Mouse (Mus musculus): Measurements from ENCODE around the gene Prkcg. TPM values are rescaled to one million over a fixed set of nuclear protein-coding genes. Genes with fewer than 3 reads are reported as not detected.
A peak's percentile ranks its signal among the peaks of the same experiment; 100 is the strongest.

Gene Prkcg
- polyA plus RNA-seq, 1 experiment from 2014 or later, result 0.57 TPM

DNA sequence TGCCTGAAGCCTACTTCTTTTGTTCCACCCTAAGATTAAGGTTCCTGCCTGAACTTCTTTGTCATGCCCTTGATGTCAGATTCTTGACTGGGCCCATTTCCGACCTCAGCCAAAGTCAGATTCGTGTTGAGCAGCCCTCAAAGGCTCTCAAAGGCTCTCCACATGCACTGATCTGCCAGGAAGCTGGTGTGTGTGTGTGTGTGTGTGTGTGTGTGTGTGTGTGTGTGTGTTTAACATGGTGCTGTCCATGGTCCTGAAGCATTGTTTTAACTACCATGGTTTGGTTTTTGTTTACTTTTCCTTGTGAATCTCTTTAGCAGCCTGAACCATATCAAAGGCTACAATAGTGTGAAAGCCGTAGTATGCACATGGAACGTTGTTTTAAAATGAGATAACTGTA lies 39.0 kb downstream of the Prkcg start:
- H3K36me3 ChIP-seq (ENCODE audit: control insufficient read depth, insufficient read depth), result no peaks in the 10 kb centered on the region
- H3K9ac ChIP-seq (ENCODE audit: low read depth, low read length), result no peak overlapping the region
- no peak overlapping the region for H3K4me3 ChIP-seq (ENCODE audit: low read depth, low read length)
- no peak overlapping the region for H3K27ac ChIP-seq (ENCODE audit: low read depth, low read length)
- no peak for ATAC-seq
- no peaks in the 10 kb centered on the region for H3K9me3 ChIP-seq (ENCODE audit: control insufficient read depth)
- H3K4me1 ChIP-seq (replicated peaks; ENCODE audit: control insufficient read depth, insufficient read depth, low read length), result 0 out of 2 replicates have a peak, but pooled peaks cover 4% of the 10 kb centered on the region
- H3K27me3 ChIP-seq (replicated peaks; ENCODE audit: control insufficient read depth, insufficient read depth, low read length), result peaks cover 25% of the 10 kb centered on the region
- no peak overlapping the region for H3K4me2 ChIP-seq (replicated peaks; ENCODE audit: low read depth)
- WGBS, result 59% methylated on average over 4 of the region's 4 CpGs
- no peak for TF ChIP-seq CTCF (IDR thresholded peaks at IDR 0.05; ENCODE audit: low read depth)

DNA sequence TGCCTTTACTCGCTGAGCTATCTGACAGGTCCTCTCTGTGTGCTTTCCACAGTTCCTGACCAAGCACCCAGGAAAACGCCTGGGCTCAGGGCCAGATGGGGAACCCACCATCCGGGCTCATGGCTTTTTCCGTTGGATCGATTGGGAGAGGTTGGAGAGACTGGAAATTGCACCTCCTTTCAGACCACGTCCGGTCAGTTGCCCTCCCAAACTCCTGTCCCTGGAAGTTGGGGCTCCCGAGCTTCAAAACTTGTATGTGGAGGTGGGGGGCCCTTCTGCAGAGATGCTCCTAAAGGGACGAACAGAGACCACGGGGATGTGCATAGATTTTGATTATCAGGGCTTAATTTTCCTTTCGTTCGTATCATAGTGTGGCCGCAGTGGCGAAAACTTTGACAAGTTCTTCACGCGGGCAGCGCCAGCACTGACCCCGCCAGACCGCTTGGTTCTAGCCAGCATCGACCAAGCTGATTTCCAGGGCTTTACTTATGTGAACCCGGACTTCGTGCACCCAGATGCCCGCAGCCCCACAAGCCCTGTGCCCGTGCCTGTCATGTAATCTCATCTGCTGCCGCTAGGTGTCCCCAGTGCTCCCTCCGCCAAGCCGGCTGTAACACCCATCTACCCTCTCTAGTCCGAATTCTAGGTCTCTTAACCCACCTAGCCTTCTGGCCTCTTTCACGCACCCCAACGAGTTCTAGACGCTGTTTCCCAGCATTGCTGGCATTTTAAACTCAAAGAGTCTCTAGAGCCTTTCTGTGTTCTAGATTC lies 41.0 kb downstream of the Prkcg start:
- WGBS, result 20% methylated on average over 31 of the region's 31 CpGs
- Histone ChIP-seq H3K9ac (ENCODE audit: low read depth, low read length) (no peak overlapping the region), H3K36me3 (ENCODE audit: control insufficient read depth, insufficient read depth) (no peaks in the 10 kb centered on the region), H3K4me1 (replicated peaks; ENCODE audit: control insufficient read depth, insufficient read depth, low read length) (0 out of 2 replicates have a peak, but pooled peaks cover 4% of the 10 kb centered on the region), H3K4me3 (ENCODE audit: low read depth, low read length) (0 out of 2 replicates have a peak overlapping the region, but pooled peaks have one; percentile 0), H3K27me3 (replicated peaks; ENCODE audit: control insufficient read depth, insufficient read depth, low read length) (peaks cover 39% of the 10 kb centered on the region), H3K9me3 (ENCODE audit: control insufficient read depth) (no peaks in the 10 kb centered on the region), H3K4me2 (replicated peaks; ENCODE audit: low read depth) (peak overlapping the region; percentile 27; the same call in 1 of the 2 replicates), H3K27ac (ENCODE audit: low read depth, low read length) (no peak overlapping the region)
- peak; percentile 47 for ATAC-seq
- peak; percentile 94 for TF ChIP-seq CTCF (IDR thresholded peaks at IDR 0.05; ENCODE audit: low read depth)

DNA sequence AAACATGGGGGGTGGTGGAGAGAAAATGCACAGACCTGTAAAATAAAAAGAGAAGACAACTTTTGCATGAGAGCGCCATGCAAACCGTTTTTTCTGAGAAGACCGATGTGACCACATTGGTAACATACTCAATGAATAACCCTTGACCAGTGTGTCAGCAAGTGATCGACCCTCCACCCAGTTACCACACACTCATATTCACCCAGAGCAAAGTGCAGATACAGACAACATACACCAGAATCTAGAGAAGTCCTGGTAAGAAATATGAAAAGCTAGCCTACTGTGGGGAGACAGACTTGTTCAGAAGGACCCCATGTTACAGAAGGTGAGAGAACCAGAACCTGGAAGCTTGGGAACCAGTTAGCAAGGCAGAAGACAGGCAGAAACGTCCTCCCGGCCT lies 42.2 kb downstream of the Prkcg start:
- no peak overlapping the region for H3K27ac ChIP-seq (ENCODE audit: low read depth, low read length)
- H3K9ac ChIP-seq (ENCODE audit: low read depth, low read length), result no peak overlapping the region
- H3K9me3 ChIP-seq (ENCODE audit: control insufficient read depth), result no peaks in the 10 kb centered on the region
- peak overlapping the region; percentile 59 for H3K4me2 ChIP-seq (replicated peaks; ENCODE audit: low read depth)
- WGBS, result 41% methylated on average over 6 of the region's 6 CpGs
- peaks cover 39% of the 10 kb centered on the region for H3K27me3 ChIP-seq (replicated peaks; ENCODE audit: control insufficient read depth, insufficient read depth, low read length)
- peak overlapping the region; percentile 45; the same call in 1 of the 2 replicates for H3K4me3 ChIP-seq (ENCODE audit: low read depth, low read length)
- TF ChIP-seq CTCF (IDR thresholded peaks at IDR 0.05; ENCODE audit: low read depth), result no peak
- H3K36me3 ChIP-seq (ENCODE audit: control insufficient read depth, insufficient read depth), result no peaks in the 10 kb centered on the region
- H3K4me1 ChIP-seq (replicated peaks; ENCODE audit: control insufficient read depth, insufficient read depth, low read length), result 0 out of 2 replicates have a peak, but pooled peaks cover 4% of the 10 kb centered on the region
- no peak for ATAC-seq

DNA sequence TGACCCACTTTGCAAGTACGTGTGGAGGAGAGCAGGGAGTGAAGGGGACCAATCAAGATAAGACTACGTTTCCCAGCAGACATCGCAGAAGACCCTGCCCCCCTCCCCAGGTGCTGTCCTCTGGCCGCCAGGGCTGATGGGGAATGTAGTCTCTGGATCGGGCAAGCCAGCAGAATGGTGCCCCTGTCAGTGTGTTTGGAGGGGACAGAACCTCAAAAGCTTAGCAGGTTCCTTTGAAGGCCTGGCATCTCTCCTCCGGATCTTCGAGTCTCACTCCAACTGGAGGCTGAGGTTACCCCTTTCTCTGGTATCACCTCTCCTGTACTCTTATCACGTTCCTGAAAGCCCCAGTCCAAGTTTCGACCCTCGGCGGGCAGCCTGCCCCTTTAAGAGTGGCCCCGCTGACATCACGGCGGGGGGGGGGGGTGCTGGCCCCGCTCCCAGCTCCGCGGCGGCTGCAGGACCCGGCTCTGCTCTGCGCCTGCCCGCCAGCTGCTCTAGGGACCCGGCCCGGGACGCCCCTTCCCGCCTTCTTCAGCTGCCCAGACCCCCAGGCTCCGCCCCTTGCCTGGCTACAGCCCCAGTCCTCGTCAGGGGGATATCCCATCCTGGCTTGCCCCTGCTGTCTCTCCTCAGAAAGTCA lies 42.7 kb downstream of the Prkcg start:
- Histone ChIP-seq H3K4me2 (replicated peaks; ENCODE audit: low read depth) (peak overlapping the region; percentile 59), H3K27me3 (replicated peaks; ENCODE audit: control insufficient read depth, insufficient read depth, low read length) (peaks cover 39% of the 10 kb centered on the region), H3K36me3 (ENCODE audit: control insufficient read depth, insufficient read depth) (no peaks in the 10 kb centered on the region), H3K27ac (ENCODE audit: low read depth, low read length) (no peak overlapping the region), H3K4me3 (ENCODE audit: low read depth, low read length) (peak overlapping the region; percentile 45), H3K4me1 (replicated peaks; ENCODE audit: control insufficient read depth, insufficient read depth, low read length) (0 out of 2 replicates have a peak, but pooled peaks cover 4% of the 10 kb centered on the region), H3K9me3 (ENCODE audit: control insufficient read depth) (no peaks in the 10 kb centered on the region), H3K9ac (ENCODE audit: low read depth, low read length) (no peak overlapping the region)
- no peak for TF ChIP-seq CTCF (IDR thresholded peaks at IDR 0.05; ENCODE audit: low read depth)
- 1% methylated on average over 21 of the region's 27 CpGs for WGBS
- ATAC-seq, result peak; percentile 52; the same call in 1 of the 2 replicates

DNA sequence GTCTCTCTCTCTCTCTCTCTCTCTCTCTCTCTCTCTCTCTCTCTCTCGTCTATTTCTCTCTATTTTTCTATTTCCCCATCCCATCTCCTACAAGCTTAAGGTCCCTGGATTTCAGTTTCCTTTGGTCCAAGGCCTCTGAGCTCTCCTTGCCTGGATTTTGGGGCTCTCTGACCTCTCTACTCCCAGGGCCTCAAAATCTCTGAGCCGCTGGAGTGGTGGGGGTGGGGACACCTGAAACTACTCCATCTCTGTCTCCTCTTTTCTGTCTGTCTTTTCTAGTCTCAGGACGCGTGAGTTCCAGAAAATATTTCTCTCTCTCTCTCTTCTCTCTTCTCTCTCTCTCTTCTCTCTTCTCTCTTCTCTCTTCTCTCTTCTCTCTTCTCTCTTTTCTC lies 43.2 kb downstream of the Prkcg start:
- 0 out of 2 replicates have a peak, but pooled peaks cover 4% of the 10 kb centered on the region for H3K4me1 ChIP-seq (replicated peaks; ENCODE audit: control insufficient read depth, insufficient read depth, low read length)
- H3K36me3 ChIP-seq (ENCODE audit: control insufficient read depth, insufficient read depth), result no peaks in the 10 kb centered on the region
- 2% methylated on average over 4 of the region's 4 CpGs for WGBS
- peak overlapping the region; percentile 45 for H3K4me3 ChIP-seq (ENCODE audit: low read depth, low read length)
- peak overlapping the region; percentile 59 for H3K4me2 ChIP-seq (replicated peaks; ENCODE audit: low read depth)
- ATAC-seq, result no peak
- no peak for TF ChIP-seq CTCF (IDR thresholded peaks at IDR 0.05; ENCODE audit: low read depth)
- no peak overlapping the region for H3K9ac ChIP-seq (ENCODE audit: low read depth, low read length)
- no peak overlapping the region; the same call in 1 of the 2 replicates for H3K27ac ChIP-seq (ENCODE audit: low read depth, low read length)
- peaks cover 39% of the 10 kb centered on the region for H3K27me3 ChIP-seq (replicated peaks; ENCODE audit: control insufficient read depth, insufficient read depth, low read length)
- H3K9me3 ChIP-seq (ENCODE audit: control insufficient read depth), result no peaks in the 10 kb centered on the region

Measured in intestine, postnatal 0 days (tissue).